Mouse (Mus musculus) adrenal gland (tissue): ENCODE measurements around the gene Ptpru.

Source experiments
- intact Hi-C: fragments of 180-260 bp; cut with DNase I; formaldehyde crosslinking; loops from one replicate; pipeline ENCODE4 v1.15.1; 2025
- long read RNA-seq, 2 experiments: library from polyadenylated mRNA; unstranded; transcript quantifications; one replicate each; pipeline ENCODE4 v2.0.0; 2020; ENCODE audit warnings: borderline replicate concordance in 1 of 2; ENCODE audit not compliant: insufficient replicate concordance in 1 of 2

Ptpru gene
- long read RNA-seq, experiment 1, partial matches to known transcripts, result 2 of 4 reads
- long read RNA-seq, experiment 1, other reads (novel, unspliced or antisense), result 2 of 4 reads
- long read RNA-seq, experiment 2, partial matches to known transcripts, result 9 of 14 reads
- long read RNA-seq, experiment 2, other reads (novel, unspliced or antisense), result 5 of 14 reads

- intact Hi-C loops, result loop anchor here (2.0 to 10.0 kb wide), 6 partner anchors 53 to 876 kb away; no protein-coding TSS in a partner anchor
Observed at GRCm38 (mm10) chr4:131837872-131838524, at the start of gene Ptpru. Ptpru (minus strand) TSS chr4:131838288.

- intact Hi-C loops, result loop anchor here (10.0 kb wide), 1 partner anchor 289 kb away; no protein-coding TSS in a partner anchor
Observed at GRCm38 (mm10) chr4:131885376-131885775, 47.3 kb upstream of the Ptpru start.

DNA sequence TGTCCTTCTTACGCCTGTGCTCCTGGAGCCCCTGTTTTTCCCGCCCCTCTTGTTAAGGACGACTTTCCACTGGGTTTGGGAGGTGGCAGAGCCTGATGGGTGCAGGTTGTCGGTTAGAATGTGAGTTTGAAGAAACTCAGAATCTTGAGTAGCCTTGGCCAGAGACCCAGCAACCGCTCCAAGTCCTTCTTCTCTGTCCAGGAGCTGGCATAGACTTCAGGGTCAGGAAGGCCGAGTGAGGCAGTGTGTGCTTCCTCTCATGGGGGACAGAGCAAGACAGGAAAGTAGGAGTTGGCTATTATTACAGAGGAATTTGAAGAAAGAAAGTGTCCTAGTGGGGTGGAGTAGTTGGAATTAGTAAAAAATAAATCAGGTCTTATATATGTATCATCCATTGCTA lies 45.5 kb upstream of the Ptpru start:
- intact Hi-C loops, result loop anchor here (10.0 kb wide), 1 partner anchor 291 kb away; no protein-coding TSS in a partner anchor

GRCm38 (mm10) chr4:131881306-131881705 lies 43.2 kb upstream of the Ptpru start:
- intact Hi-C loops, result loop anchor here (10.0 kb wide), 1 partner anchor 293 kb away; no protein-coding TSS in a partner anchor

DNA sequence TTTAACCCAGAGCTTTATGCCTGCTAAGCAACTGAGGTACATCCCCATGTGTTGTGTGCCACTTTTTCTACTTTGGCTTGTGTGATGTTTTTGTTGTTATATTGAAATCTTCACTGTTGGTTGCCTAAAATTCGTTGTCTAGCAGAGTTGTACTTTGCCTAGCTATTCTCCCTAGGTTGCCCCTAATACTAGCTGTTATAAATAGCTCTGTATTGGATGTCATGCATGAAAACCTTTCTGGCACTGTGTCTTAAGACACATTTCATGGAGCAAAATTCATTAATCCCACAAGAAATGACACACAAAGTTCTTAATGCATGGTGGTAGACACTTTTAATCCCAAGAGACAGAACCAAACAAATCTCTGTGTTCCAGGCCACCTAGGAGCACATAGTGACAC lies 41.6 kb upstream of the Ptpru start:
- intact Hi-C loops, result loop anchor here (10.0 kb wide), 1 partner anchor 295 kb away; no protein-coding TSS in a partner anchor

- intact Hi-C loops, result no loop called here
Observed at GRCm38 (mm10) chr4:131876836-131877235, 38.7 kb upstream of the Ptpru start.

GRCm38 (mm10) chr4:131875242-131875641 lies 37.2 kb upstream of the Ptpru start:
- intact Hi-C loops, result no loop called here

DNA sequence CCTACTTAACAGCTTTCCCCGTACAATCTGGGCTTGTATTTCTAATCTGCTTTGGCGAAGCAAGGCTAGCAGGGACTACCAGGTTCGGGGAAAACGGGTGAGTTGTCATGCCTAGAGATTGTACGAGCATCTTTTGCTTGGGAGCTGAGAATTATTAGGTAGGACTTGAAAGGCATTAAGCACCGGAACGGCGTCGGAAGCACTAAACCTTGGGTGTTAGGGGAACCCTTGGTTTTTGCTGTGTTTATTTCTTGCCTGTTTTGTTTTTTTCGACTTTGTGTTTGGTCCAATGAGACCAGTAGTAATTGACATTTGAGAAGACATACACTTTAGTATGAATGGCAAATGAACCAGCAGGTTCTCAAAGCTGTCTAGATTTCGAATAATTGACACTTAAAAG lies 36.5 kb upstream of the Ptpru start:
- intact Hi-C loops, result no loop called here

DNA sequence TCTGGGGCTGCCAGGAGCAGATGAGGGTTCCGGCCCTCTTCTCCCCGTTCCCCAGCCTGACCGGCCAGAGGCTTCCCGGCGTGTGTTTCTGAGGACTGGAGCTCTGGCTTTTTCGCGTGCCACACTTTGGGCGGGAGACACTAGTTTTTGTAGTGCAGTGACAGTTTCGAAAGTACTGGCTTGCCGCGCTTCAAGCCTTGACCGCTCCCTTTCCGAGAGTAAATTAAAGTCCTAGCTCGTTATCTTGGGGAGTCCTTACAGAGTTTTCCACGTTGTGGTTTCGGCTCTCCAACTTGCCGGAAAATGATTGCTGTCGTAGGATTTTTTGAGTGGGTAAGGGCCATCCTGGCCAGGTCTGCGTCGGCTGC lies 36.1 kb upstream of the Ptpru start:
- intact Hi-C loops, result no loop called here

DNA sequence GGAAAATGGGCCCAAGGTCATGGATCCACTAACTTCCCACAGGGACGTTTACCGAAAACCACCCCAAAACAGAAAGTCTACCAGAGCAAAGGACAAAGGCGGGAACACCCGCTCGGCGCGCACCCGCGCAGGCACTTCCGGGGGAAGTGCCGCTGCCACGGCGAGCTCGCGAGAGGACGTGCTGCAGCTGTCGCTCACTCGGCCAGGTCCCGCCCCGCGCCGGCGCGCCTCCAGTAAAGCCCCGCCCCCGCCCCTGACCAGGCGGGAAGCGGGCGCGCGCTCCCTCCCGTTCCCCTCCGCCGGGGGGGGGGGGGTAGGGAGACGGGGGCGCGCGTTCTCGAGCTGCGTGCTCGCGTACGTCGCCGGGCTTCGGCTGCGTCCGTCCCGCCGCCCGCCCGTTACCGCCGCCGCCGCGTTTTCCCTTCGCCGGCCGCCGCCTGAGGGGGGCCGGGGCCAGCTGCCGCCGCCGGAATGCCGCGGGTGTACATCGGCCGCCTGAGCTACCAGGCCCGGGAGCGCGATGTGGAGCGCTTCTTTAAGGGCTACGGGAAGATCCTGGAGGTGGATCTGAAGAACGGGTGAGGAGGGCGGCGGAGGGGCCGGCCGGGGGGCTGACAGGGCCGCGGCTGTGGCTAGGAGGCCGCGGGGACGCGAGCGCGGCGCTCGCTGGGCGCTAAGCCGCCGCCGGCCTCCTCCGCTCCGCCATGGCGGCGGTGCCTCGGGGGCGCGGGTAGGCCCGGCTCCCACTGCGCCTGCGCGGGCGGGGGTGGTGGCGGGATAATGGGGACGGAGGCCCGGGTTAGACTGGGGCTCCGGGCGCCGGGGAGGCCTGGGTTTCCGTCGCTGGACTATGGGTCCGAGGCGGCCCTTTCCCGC lies 35.4 kb upstream of the Ptpru start, which contains the start of gene Srsf4:
Gene Srsf4, plus strand, starts transcription at position 325 of the 876 bp plus-strand sequence.
- intact Hi-C loops, result no loop called here

DNA sequence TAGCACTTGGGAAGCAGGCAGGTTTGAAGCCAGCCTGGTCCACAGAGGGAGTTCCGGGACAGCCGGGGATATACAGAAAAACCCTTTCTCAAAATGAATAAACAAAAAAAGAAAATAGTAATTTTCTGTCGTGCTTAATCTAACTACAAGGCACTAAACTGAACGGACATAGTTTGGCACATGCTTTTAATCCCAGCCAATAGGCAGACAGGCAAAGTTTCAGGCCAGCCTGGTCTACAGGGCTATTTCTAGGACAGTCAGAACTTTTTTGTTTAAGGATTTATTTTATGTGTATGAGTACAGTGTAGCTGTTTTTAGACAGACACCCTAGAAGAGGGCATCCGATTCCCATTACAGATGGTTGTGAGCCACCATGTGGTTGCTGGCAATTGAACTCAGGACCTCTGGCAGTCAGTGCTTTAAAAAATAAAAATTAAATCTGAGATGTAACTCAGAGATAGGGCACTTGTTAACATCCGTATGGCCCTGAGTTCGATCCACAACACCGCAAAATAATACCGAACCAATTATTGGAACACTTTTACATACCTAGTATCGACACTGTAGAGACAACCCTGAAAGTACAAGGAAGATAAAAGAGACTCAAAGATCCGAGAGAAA lies 34.7 kb upstream of the Ptpru start:
- intact Hi-C loops, result no loop called here

DNA sequence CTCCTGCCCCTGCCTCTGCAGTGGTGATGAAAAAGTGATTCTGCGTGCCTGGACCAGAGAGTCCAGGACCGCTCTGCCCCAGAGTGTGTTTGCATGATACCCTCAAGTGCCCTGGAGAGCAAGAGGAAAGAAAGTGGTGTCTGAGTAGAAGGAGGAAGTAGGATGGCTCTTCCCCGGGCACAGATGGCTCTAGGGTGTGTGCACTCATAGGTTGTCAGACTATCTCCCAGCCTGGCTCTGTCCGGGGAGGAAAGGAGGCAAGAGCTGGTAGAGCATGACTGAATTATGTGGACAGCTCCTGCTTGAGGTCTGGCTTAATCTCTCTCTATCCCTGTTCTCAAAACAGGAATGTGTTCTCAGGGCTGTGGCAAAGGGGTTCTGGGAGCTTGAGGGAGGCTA lies 23.3 kb upstream of the Ptpru start:
- intact Hi-C loops, result loop anchor here (5.0 to 10.0 kb wide), 2 partner anchors 113 to 216 kb away; partner anchors contain the start of gene Epb41

- intact Hi-C loops, result loop anchor here (5.0 to 10.0 kb wide), 2 partner anchors 114 to 217 kb away; partner anchors contain the start of gene Epb41
Observed at GRCm38 (mm10) chr4:131860492-131861340, 22.6 kb upstream of the Ptpru start.

- intact Hi-C loops, result no loop called here
Observed at GRCm38 (mm10) chr4:131854950-131855349, 16.9 kb upstream of the Ptpru start.

DNA sequence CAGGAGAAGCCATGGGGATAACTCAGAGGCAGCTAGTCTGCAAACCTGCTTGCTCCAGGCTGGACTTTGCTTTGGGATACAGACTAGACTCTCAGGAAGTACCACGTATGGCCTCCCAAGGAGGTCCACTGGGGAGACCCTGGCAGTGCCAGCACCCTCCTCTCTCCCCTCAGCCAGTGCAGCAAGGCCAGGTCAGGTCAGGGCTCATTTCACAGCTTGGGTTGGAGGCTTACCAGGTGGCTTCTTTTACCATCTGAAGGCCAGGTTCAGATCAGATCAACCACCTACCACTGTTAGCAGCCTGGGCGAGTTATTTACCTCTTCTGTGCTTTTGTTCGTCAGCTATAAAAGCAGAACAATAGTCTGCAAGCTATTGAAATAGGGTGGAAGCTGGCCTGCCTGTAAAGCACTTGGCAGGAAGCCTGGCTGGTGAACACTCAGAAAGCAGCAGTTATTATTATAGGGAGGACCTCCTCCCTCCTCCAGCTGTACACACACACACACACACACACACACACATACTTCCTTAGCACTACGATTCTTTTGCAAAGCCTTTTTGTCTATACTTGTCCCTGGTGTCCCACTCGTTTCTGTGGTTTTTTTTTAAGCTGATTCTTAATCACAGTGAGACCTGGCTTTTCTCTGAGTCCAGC lies 12.0 kb upstream of the Ptpru start:
- intact Hi-C loops, result no loop called here

DNA sequence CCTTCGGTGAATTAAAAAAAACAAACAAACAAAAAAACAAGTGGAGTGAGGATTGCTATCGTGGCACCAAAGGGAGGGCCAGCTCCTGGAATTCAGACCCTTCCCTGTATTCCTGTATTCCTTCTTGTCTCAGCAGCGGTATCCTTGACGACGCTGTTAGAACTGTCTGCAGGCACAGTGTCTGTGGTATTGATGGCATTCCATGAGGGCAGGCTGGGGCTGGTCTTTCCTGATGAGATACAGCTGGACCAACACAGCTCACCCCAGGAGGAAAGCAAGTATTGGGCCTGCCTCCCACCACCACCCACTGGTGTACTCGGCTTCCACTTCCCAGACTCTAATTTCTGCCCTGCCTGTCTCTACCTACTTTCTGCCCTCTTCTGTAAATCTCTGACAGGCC lies 10.0 kb upstream of the Ptpru start:
- intact Hi-C loops, result no loop called here

- intact Hi-C loops, result no loop called here
Observed at GRCm38 (mm10) chr4:131845991-131846778, 8.1 kb upstream of the Ptpru start.

DNA sequence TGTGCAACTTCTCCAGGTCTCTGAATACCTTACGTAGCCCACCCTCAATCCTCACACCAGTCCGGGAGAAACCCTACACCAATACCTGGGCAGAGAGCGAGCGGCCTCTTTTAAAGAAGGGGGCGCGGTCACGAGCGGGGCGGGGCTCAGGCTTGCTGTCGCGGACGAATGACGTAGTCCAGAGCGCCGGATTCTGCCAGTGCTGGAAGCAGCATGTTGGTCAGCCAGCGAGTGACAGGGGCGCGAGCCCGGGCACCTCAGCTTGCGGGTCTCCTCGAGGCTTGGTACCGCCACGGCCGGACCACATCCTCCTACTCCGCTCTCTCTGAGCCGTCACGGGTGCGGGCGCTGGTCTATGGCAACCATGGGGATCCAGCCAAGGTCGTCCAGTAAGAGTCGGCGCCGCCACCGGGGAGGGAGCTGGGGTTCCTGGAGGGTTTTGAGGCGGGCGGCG lies 5.2 kb upstream of the Ptpru start, which contains the start of gene Mecr:
Gene Mecr, plus strand, starts transcription at position 181 of the 454 bp plus-strand sequence.
- intact Hi-C loops, result no loop called here
